Mouse (Mus musculus) lung, embryonic 15.5 days (tissue): ENCODE data around the gene Mycl. TPM values are rescaled to one million over a fixed set of nuclear protein-coding genes. Genes with fewer than 3 reads are reported as not detected.
A peak's percentile ranks its signal among the peaks of the same experiment; 100 is the strongest.

Source experiments
- ATAC-seq: fragments of 200-750 bp; cut with Nextera tagmentation; 2 replicates; pipeline ENCODE4 v1.8.0; 2017; ENCODE audit warnings: moderate number of reproducible peaks, borderline replicate concordance; ENCODE audit not compliant: low FRiP score, low TSS enrichment; ENCODE audit errors: extremely low read depth
- H3K27ac ChIP-seq: fragments of 300-500 bp; sonication (generic); 2 replicates; pipeline ENCODE4 v1.5.1; 2015; ENCODE audit warnings: moderate library complexity, mild to moderate bottlenecking, inconsistent platforms
- H3K27me3 ChIP-seq: fragments of 300-500 bp; sonication (generic); 2 replicates; pipeline ENCODE4 v1.6.1; 2015; ENCODE audit warnings: inconsistent platforms
- H3K36me3 ChIP-seq: fragments of 300-500 bp; sonication (generic); 2 replicates; pipeline ENCODE4 v1.6.1; 2015; ENCODE audit warnings: inconsistent platforms
- H3K4me1 ChIP-seq: fragments of 300-500 bp; sonication (generic); 2 replicates; pipeline ENCODE4 v1.6.1; 2015; ENCODE audit warnings: inconsistent platforms
- H3K4me2 ChIP-seq: fragments of 300-500 bp; sonication (generic); 2 replicates; pipeline ENCODE4 v1.6.1; 2015; ENCODE audit warnings: inconsistent platforms, mild to moderate bottlenecking, moderate library complexity
- H3K4me3 ChIP-seq: fragments of 300-500 bp; sonication (generic); 2 replicates; pipeline ENCODE4 v1.5.1; 2015; ENCODE audit warnings: mild to moderate bottlenecking, inconsistent platforms
- H3K9ac ChIP-seq: fragments of 300-500 bp; sonication (generic); 2 replicates; pipeline ENCODE4 v1.6.1; 2015; ENCODE audit warnings: inconsistent platforms
- H3K9me3 ChIP-seq: fragments of 300-500 bp; sonication (generic); 2 replicates; pipeline ENCODE4 v1.6.1; 2016; ENCODE audit warnings: inconsistent platforms
- WGBS: fragments of 180-500 bp; shearing (Covaris S2); methylation state at CpG from one replicate; pipeline ENCODE4 v1.1.7; 2015; 5-methylcytosine and 5-hydroxymethylcytosine counted together
- polyA plus RNA-seq: library from polyadenylated mRNA; unstranded; fragments of >200 nt; fragmentation: Nextera tagmentation; extraction: Ambion mirVana; gene quantifications from 2 replicates; pipeline ENCODE4 v1.2.1, GENCODE M21; 2015

The Mycl gene
- polyA plus RNA-seq, 1 experiment from 2014 or later, result 18.5 TPM

- Histone ChIP-seq H3K4me3 (no peak overlapping the region), H3K27me3 (no peaks in the 10 kb centered on the region), H3K4me2 (no peak overlapping the region), H3K4me1 (no peaks in the 10 kb centered on the region), H3K27ac (no peak overlapping the region), H3K9me3 (no peaks in the 10 kb centered on the region), H3K36me3 (peaks cover 25% of the 10 kb centered on the region; the same call in 1 of the 2 replicates), H3K9ac (no peak overlapping the region)
- no peak for ATAC-seq
- 76% methylated on average over 4 of the region's 4 CpGs for WGBS
Observed at GRCm38 (mm10) chr4:123026597-123026996, 31.1 kb downstream of the Mycl start.

GRCm38 (mm10) chr4:123034841-123035240 is 39.4 kb downstream of the Mycl start:
- ATAC-seq, result no peak
- Histone ChIP-seq H3K27ac (no peak overlapping the region), H3K27me3 (no peaks in the 10 kb centered on the region), H3K4me3 (no peak overlapping the region), H3K4me2 (no peak overlapping the region), H3K9me3 (no peaks in the 10 kb centered on the region), H3K4me1 (0 out of 2 replicates have a peak, but pooled peaks cover 3% of the 10 kb centered on the region), H3K36me3 (peaks cover 21% of the 10 kb centered on the region), H3K9ac (no peak overlapping the region)
- WGBS, result 86% methylated on average over 2 of the region's 2 CpGs

GRCm38 (mm10) chr4:123035636-123036035 is 40.2 kb downstream of the Mycl start:
- no peak for ATAC-seq
- 89% methylated on average over 2 of the region's 2 CpGs for WGBS
- no peak overlapping the region for H3K4me2 ChIP-seq
- H3K36me3 ChIP-seq, result peaks cover 28% of the 10 kb centered on the region
- H3K9ac ChIP-seq, result no peak overlapping the region
- no peak overlapping the region for H3K27ac ChIP-seq
- H3K4me3 ChIP-seq, result no peak overlapping the region
- 0 out of 2 replicates have a peak, but pooled peaks cover 3% of the 10 kb centered on the region for H3K4me1 ChIP-seq
- H3K9me3 ChIP-seq, result no peaks in the 10 kb centered on the region
- H3K27me3 ChIP-seq, result no peaks in the 10 kb centered on the region

- H3K27ac ChIP-seq, result no peak overlapping the region
- H3K4me1 ChIP-seq, result 0 out of 2 replicates have a peak, but pooled peaks cover 3% of the 10 kb centered on the region
- no peaks in the 10 kb centered on the region for H3K9me3 ChIP-seq
- ATAC-seq, result no peak
- H3K27me3 ChIP-seq, result no peaks in the 10 kb centered on the region
- H3K4me2 ChIP-seq, result no peak overlapping the region
- WGBS, result 52% methylated on average over 3 of the region's 3 CpGs
- peaks cover 20% of the 10 kb centered on the region for H3K36me3 ChIP-seq
- no peak overlapping the region for H3K4me3 ChIP-seq
- no peak overlapping the region for H3K9ac ChIP-seq
Observed at GRCm38 (mm10) chr4:123036710-123037109, 41.3 kb downstream of the Mycl start.

- 91% methylated on average over 6 of the region's 6 CpGs for WGBS
- Histone ChIP-seq H3K27ac (no peak overlapping the region), H3K9me3 (no peaks in the 10 kb centered on the region), H3K9ac (no peak overlapping the region), H3K4me1 (0 out of 2 replicates have a peak, but pooled peaks cover 12% of the 10 kb centered on the region), H3K4me2 (no peak overlapping the region), H3K4me3 (no peak overlapping the region), H3K27me3 (no peaks in the 10 kb centered on the region), H3K36me3 (peaks cover 19% of the 10 kb centered on the region; the same call in 1 of the 2 replicates)
- ATAC-seq, result no peak
Observed at GRCm38 (mm10) chr4:123041131-123041530, 45.7 kb downstream of the Mycl start.

GRCm38 (mm10) chr4:123043858-123044257 is 48.4 kb downstream of the Mycl start:
- Histone ChIP-seq H3K27ac (no peak overlapping the region; the same call in 1 of the 2 replicates), H3K4me1 (0 out of 2 replicates have a peak, but pooled peaks cover 22% of the 10 kb centered on the region), H3K4me2 (no peak overlapping the region), H3K36me3 (peaks cover 27% of the 10 kb centered on the region; the same call in 1 of the 2 replicates), H3K27me3 (no peaks in the 10 kb centered on the region), H3K9ac (no peak overlapping the region), H3K4me3 (no peak overlapping the region), H3K9me3 (no peaks in the 10 kb centered on the region)
- ATAC-seq, result no peak
- 91% methylated on average over 1 of the region's 1 CpGs for WGBS

- 76% methylated on average over 4 of the region's 4 CpGs for WGBS
- no peaks in the 10 kb centered on the region for H3K27me3 ChIP-seq
- ATAC-seq, result no peak
- 0 out of 2 replicates have a peak overlapping the region, but pooled peaks have one; percentile 41 for H3K27ac ChIP-seq
- no peak overlapping the region for H3K9ac ChIP-seq
- no peak overlapping the region for H3K4me2 ChIP-seq
- peaks cover 29% of the 10 kb centered on the region for H3K4me1 ChIP-seq
- H3K36me3 ChIP-seq, result peaks cover 22% of the 10 kb centered on the region; the same call in 1 of the 2 replicates
- H3K9me3 ChIP-seq, result no peaks in the 10 kb centered on the region
- H3K4me3 ChIP-seq, result no peak overlapping the region
Observed at GRCm38 (mm10) chr4:123044842-123045241, 49.4 kb downstream of the Mycl start.

- Histone ChIP-seq H3K27me3 (no peaks in the 10 kb centered on the region), H3K27ac (peak overlapping the region; percentile 44; the same call in 1 of the 2 replicates), H3K4me1 (peaks cover 43% of the 10 kb centered on the region), H3K36me3 (0 out of 2 replicates have a peak, but pooled peaks cover 16% of the 10 kb centered on the region), H3K9ac (no peak overlapping the region), H3K9me3 (no peaks in the 10 kb centered on the region), H3K4me3 (no peak overlapping the region), H3K4me2 (no peak overlapping the region)
- WGBS, result 60% methylated on average over 3 of the region's 3 CpGs
- ATAC-seq, result no peak
Observed at GRCm38 (mm10) chr4:123046300-123046699, 50.8 kb downstream of the Mycl start.

GRCm38 (mm10) chr4:123050681-123051211 is 55.3 kb downstream of the Mycl start:
- Histone ChIP-seq H3K9me3 (no peaks in the 10 kb centered on the region), H3K27ac (peak overlapping the region; percentile 70), H3K4me3 (no peak overlapping the region), H3K4me2 (no peak overlapping the region), H3K4me1 (peaks cover 44% of the 10 kb centered on the region), H3K36me3 (peaks cover 36% of the 10 kb centered on the region), H3K27me3 (no peaks in the 10 kb centered on the region), H3K9ac (no peak overlapping the region)
- peak; percentile 95 for ATAC-seq
- 26% methylated on average over 5 of the region's 5 CpGs for WGBS

Other genes starting within 250 kb of the Mycl start
- 62.1 and 73.1 TPM in 2 replicates for gene Ppt1, start 159.4 kb upstream of the Mycl start, polyA plus RNA-seq
- gene Cap1, start 109.6 kb upstream of the Mycl start, polyA plus RNA-seq, result 61.7 and 70.2 TPM in 2 replicates
- gene Mfsd2a, start 34.5 kb upstream of the Mycl start, polyA plus RNA-seq, result 0.82 and 0.83 TPM in 2 replicates
- 15.9 and 19.2 TPM in 2 replicates for gene Trit1, start 20.9 kb downstream of the Mycl start, polyA plus RNA-seq
- gene Bmp8b, start 109.5 kb downstream of the Mycl start, polyA plus RNA-seq, result 1.3 and 1.6 TPM in 2 replicates
- not detected in 2 replicates for gene Oxct2b, start 120.6 kb downstream of the Mycl start, polyA plus RNA-seq
- 107 and 109 TPM in 2 replicates for gene Ppie, start 144.3 kb downstream of the Mycl start, polyA plus RNA-seq
- 0.28 and 0.37 TPM in 2 replicates for gene Hpcal4, start 187.6 kb downstream of the Mycl start, polyA plus RNA-seq
- gene Nt5c1a, start 205.9 kb downstream of the Mycl start, polyA plus RNA-seq, result not detected in 2 replicates
- gene Heyl, start 237.9 kb downstream of the Mycl start, polyA plus RNA-seq, result 30.0 TPM in 2 replicates